Mouse (Mus musculus): ENCODE data around the gene Hcfc2. TPM values are rescaled to one million over a fixed set of nuclear protein-coding genes. Genes with fewer than 3 reads are reported as not detected.

Hcfc2 gene
- total RNA-seq, 4 experiments from 2014 or later, result 26.1 to 34.0 (median 27.8) TPM

GRCm38 (mm10) chr10:82771595-82772170, 75.7 kb downstream of the Hcfc2 start:
- no peak for DNase-seq (ENCODE audit: low spot score)

DNA sequence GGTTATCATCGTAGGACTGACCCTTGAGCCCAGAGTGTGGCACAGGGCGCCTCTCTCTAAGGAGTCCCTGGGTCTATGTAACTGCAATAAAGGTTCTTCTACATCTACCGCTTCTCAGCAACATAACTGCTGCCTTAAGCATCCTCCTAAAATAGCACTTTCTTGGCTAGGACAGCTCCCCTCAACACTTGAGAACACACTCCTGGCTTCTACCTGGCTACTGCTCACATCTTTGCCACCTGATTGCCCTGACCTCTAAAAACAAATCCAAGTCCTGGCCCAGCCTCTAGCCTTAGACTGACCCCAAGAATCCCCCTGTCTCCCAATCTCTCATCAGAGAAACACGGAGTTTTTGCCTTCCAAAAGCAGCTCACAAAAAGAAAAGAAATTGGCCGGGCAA, 78.9 kb downstream of the Hcfc2 start:
- DNase-seq (ENCODE audit: low spot score), result no peak

DNA sequence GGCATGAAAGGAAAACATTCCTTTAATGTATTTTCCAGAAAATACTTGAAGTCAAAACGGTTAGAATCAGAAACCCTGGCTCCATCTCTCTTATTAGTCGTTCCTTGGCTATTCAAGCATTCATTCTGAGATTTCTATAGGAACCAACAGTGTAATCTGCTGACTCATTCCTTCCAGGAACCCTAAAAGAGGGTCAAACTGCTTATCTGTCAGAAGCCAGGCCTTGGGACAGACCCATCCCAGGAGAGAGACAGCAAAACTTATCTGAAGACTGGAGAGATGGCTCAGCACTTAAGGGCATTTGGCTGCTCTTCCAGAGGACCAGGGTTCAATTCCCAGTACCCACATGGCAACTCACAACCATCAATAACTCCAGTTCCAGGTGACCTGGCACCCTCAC, 81.1 kb downstream of the Hcfc2 start:
- DNase-seq (ENCODE audit: low spot score), result no peak

DNA sequence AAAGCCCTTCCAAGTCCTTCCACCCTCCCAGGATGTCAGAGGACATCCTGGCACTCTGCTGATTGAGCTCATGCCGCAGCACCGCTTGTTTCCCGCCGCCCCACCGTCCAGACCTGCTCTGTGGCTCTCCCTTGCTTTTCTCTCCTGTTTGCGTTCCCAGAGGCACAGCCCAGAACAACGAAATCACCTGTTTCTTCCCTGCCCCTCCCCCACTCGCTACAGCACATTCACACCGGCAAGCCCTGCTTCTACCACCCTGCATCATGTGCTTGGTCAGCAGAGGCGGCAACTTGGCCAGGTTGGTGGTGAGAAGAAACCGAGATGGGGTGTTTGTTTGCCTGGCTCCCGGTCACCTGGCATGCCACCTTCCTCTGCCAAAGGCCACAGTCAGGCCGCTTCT, 81.9 kb downstream of the Hcfc2 start:
- no peak for DNase-seq (ENCODE audit: low spot score)

- DNase-seq (ENCODE audit: low spot score), result no peak
These were observed 83.0 kb downstream of the Hcfc2 start for GRCm38 (mm10) chr10:82778791-82779549.

DNA sequence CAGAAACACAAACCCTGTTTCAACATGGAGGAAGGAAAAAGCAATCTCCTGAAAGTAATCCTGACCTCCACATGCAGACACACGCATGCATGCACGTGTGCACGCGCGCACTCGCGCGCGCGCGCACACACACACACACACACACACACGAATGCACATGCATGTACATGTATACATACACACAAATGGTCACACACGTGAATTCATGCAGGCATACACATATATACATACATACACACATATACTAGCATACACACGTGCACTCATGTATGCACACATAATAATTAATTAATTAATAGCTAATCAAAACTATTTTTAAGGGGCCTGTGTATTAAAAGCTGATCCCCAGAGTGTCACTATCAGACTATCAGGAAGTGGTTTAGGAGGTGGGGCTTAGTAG, 83.9 kb downstream of the Hcfc2 start:
- no peak for DNase-seq (ENCODE audit: low spot score)

- no peak for DNase-seq (ENCODE audit: low spot score)
These were observed 84.4 kb downstream of the Hcfc2 start for GRCm38 (mm10) chr10:82780322-82780721.

DNA sequence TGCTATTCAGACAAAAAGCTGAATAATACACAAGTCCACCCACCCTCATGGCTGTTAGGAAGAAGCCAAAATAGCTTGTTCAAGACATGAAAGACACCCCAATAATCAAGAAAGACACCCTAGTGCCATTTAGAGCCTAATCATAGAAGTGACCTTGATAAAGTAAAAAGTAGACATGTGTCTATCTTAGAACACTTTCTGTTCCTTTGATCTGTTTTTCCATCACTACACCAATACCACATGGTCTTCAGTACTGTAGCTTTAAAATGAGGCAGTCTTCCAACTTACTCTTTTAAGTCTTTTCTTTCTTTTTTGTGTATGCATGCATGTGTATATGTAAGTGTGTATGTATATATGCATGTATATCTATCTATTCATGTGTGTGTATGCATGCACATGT, 84.9 kb downstream of the Hcfc2 start:
- no peak for DNase-seq (ENCODE audit: low spot score)

DNA sequence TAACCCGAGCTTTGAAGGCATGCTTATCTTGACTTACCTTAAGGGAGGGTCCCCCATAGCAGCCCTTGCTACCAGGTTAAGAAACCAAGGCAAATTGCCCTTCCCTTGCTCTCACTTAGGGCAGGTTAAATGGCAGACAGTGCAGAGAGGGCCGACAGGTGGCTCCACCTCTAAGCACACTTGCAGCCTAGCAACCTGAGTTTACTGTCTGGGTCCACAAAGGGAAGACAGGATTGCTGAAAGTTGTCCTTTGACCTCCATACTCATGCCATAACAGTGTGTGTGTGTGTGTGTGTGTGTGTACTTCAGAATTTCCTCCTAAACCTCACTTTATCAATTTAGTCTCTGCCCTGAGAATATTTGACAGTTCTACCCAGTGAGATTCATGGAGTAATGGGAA, 86.5 kb downstream of the Hcfc2 start:
- DNase-seq (ENCODE audit: low spot score), result no peak

GRCm38 (mm10) chr10:82789181-82789580, 93.2 kb downstream of the Hcfc2 start:
- no peak for DNase-seq (ENCODE audit: low spot score)

GRCm38 (mm10) chr10:82790504-82790903, 94.5 kb downstream of the Hcfc2 start:
- DNase-seq (ENCODE audit: low spot score), result no peak

DNA sequence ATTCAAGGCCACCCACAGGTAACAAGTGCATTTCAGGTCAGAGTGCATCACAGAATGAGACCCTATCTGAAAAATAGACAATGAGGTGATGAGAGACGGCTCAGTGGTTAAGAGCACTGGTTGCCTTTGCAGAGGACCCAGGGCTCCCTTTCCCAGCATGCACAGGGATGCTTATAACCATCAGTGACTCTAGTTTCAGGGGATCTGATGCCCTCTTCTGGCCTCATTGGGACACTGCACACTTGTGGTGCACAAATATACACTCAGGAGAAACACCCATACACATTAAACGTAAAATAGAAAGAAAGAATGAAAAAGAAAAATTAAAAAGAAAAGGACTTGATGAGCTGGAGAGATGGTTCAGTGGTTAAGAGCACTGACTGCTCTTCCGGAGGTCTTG, 95.8 kb downstream of the Hcfc2 start:
- no peak for DNase-seq (ENCODE audit: low spot score)

Other genes starting within 250 kb of the Hcfc2 start
- not detected for gene Gm1553, start 203.5 kb upstream of the Hcfc2 start, total RNA-seq (2022)
- 10 to 100 TPM; 24.3 to 33.8 (median 28.9) TPM for gene 1190007I07Rik, start 72.9 kb upstream of the Hcfc2 start, total RNA-seq (2022)
- 10 to 100 TPM in 1 of 4 experiments, 1 to 10 TPM in 3; 8.4 to 11.0 (median 9.4) TPM for gene Tdg, start 66.3 kb upstream of the Hcfc2 start, total RNA-seq (2022)
- 1 to 10 TPM; 1.9 to 3.9 (median 3.1) TPM for gene Glt8d2, start 5.5 kb upstream of the Hcfc2 start, total RNA-seq (2022)
- 10 to 100 TPM; 13.0 to 16.0 (median 14.5) TPM for gene Nfyb, start 68.0 kb downstream of the Hcfc2 start, total RNA-seq (2022)
- gene Txnrd1, start 137.8 kb downstream of the Hcfc2 start, total RNA-seq (2022), result 10 to 100 TPM; 57.3 to 65.7 (median 59.4) TPM
- 1 to 10 TPM in 1 of 4 experiments, under 1 TPM in 3; 0.40 to 1.9 (median 0.58) TPM for gene Eid3, start 170.5 kb downstream of the Hcfc2 start, total RNA-seq (2022)

Measured in heart, adult 8-10 months (tissue).